Mouse (Mus musculus) spleen, postnatal 14 days (tissue): Measurements from ENCODE around the gene Cdk15.
A peak's percentile ranks its signal among the peaks of the same experiment; 100 is the strongest.

Source experiments
- DNase-seq, 2 experiments: peaks; one replicate each; pipeline ENCODE4 v3.0.0; 2021 to 2022; ENCODE audit warnings: low spot score in 2 of 2

The Cdk15 gene

DNA sequence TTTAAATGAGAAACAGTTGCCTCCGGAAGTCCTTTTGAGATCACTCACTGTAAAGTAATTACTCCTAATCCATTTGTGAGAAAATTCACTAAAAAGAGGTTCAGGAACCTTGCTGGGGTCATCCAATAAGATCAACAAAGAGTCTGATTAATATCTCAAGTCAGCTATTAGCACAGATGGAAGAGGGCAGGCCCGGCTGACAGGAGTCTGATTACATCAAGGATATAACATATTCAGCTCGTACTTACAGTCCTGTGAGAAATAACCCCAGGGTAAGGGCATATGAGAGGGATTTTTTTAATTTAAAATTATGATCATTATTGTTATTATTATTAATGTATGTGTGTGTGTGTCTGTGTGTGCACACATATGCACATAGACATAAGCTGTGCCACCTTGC is 15.5 kb downstream of the Cdk15 start:
- DNase-seq = no peak

DNA sequence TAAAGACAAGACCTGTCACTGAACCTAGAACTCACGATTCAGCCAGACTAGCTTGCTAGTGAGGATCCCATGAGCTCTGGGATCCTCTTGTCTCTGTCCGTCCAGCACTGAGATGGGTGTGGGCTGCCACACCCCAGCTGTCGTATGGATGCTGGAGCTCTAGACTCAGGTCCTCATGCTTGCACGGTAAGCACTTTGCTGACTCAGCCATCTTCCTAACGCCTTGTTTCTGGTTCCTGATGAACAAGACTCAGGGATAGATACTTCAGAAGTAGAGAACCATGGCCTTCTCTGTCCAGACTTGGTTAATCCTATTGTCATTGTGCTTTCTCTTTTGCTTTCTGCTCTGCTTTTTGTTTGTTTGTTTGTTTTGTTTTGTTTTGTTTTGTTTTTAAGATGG is 29.2 kb downstream of the Cdk15 start:
- no peak for DNase-seq

GRCm38 (mm10) chr1:59286316-59286850 is 29.7 kb downstream of the Cdk15 start:
- no peak for DNase-seq

DNA sequence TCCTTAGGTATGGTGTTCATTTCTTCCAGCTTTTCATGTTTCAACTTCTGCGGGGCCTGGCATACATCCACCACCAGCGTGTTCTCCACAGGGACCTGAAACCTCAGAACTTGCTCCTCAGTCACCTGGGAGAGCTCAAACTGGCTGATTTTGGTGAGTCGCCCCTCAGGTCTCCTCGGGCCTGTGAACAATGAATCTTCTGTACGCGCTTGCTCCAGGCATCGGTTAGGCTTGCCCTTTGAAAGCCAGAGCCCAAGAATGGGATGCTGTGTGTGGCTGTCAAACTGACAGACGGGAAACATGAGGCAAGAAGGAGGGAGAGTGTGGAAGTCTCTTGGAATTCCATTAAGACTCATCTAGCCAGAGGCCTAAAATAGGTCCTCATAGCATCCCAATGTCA is 31.0 kb downstream of the Cdk15 start:
- no peak for DNase-seq

- DNase-seq = no peak
Observed at GRCm38 (mm10) chr1:59291652-59292051, 34.9 kb downstream of the Cdk15 start.

DNA sequence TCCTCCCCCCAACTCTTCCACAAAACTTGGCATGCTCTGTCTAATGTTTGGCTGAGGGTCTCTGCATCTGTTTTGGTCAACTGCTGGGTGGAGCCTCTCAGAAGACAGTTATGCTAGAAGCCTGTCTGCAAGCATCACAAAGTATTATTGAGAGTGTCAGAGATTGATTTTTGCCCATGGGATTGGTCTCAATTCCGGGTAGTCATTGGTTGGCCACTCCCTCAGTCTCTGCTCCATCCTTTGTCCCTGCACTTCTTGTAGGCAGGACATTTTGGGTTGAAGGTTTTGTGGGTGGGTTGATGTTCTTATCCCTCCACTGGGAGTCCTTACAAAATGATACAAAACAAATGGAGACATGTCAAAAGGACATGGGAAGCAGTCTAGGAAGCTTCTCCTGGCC is 39.1 kb downstream of the Cdk15 start:
- DNase-seq = no peak

- no peak for DNase-seq
Observed at GRCm38 (mm10) chr1:59297167-59297566, 40.5 kb downstream of the Cdk15 start.

- DNase-seq = no peak
Observed at GRCm38 (mm10) chr1:59298491-59299090, 41.9 kb downstream of the Cdk15 start.

DNA sequence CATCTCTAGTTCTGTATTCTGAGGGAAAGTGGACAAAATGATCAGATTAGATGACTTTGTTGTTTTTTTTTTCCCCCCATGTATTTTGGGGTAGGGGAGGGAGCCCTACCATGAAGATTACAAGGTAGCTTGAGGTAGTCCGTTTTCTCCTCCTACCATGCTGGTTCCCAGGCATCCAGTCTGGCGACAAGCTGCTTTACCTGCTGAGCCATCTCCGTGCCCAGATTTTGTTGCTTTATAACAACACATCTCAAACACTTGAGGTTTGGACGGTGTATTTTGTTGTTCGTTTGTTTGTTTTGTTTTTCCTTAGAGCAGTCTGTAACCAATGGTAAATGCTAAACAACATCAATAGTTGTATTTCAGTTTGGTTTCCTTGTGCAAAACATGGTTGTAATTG is 50.6 kb downstream of the Cdk15 start:
- DNase-seq = no peak

- no peak for DNase-seq
Observed at GRCm38 (mm10) chr1:59311292-59311885, 54.7 kb downstream of the Cdk15 start.

DNA sequence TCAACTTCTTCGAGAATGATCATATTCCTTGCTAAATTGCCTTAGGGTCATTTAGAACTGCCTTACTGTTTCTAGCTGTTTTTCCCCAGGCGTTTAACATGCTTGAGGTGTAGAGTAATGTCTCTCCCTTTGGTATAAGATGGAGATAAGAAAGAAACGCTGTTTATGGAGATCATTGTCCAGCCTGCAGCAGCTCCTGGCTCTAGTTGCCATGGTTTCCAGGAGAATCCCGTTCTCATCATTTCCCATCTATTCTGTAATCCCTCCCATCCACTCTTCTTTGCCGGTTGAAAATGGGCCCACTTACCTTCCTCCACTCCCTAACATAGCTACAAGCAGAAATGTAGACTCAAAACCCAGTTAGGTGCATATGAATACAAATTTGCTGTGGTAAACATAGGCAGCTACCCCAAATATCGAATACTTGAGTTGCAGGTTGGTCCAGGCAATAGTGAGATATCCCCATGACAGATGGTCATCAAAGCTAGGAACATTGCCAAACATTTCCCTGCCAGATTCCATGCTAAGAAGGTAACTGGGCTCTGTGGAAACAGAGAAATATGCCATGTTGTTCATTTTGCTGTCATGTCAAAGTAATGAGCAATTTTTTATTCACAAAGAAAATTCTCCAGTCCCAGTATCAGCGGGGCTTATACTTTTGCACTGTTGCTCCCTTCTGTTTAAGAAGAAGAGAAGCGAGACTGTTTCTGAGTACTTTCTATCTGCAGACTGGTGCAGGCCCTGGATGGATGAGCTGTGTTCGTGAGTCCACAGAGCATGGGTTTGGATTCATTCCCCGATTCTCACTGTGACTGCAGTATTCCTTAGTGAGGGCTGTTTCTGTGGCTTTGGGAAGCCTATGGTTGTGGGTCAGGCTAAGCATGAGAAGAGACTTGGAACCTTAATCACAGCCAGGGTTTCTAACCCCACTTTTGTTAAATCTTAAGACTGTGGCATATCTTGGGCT is 55.8 kb downstream of the Cdk15 start:
- DNase-seq = no peak

DNA sequence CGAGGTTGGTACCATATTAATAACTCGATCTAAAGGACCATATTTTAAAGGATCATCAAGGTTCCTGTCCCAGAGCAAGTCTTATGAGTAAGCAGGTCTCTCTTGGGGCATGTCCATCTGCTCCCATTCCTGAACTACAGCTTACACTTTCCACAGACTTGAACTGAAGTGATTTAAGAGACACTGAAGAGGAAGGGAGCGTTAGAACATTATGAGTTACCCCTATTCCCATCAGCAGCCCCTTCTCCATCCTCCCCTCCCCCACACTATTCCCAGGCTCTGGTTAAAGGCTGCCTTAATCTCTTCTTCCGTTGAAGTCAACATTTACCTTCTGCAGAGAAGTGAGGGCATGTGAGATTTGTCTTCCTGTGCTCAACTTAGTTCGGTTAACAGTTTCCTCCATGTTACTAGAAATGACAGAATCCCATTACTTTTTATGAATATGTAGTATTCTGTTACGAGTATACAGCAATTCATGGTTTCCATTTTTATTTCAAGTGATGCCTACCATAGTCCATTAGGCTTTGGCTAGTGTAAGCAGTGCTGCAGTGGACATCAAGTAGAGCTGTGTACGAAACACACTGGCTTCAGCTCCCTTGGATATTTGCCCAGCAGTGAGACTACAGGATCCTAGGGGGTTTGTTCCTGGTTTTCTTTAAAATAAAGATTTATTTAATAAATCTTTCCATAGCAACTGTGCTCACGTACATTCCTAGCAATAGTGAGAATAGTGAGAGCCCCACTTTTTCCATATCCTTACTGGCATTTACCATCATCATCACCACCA is 56.6 kb downstream of the Cdk15 start:
- no peak for DNase-seq

DNA sequence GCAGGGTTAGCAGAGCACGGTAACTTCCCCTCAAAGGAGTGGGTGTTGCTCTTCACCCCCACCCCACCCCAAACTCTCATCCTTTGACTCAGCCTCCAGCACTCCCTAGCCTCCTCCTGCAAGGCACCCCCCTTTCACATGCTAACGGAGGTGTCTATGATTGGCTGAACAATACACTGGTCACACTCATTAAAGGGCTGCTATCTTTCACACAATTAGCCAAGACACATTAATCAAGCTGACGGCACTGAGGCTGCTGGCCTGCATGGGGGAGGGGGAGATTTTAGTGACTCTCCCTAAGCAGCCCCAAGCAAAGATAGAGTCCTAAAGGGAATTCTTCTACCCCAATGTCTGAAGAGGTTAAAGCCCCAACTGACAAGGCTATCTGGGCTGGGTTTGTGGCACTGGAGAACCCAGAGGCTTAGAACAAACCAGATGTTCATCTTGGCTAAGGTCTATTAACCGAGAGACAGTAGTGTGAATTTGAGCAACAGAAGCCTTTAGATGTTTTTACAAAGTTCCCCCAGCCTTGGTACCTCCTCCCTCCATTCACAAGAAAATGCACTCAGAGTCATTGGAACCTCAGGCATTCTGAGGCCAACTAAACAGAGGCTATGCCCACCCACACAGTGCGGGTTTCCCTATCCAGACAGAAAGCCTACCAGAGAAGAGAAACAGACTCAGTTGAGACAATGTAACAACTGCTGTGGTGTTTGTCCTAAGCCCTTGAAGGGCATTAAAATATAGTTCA is 58.5 kb downstream of the Cdk15 start:
- DNase-seq = no peak

- peak in 1 of 2 experiments; percentile 7 for DNase-seq
Observed at GRCm38 (mm10) chr1:59316031-59316385, 59.3 kb downstream of the Cdk15 start.

DNA sequence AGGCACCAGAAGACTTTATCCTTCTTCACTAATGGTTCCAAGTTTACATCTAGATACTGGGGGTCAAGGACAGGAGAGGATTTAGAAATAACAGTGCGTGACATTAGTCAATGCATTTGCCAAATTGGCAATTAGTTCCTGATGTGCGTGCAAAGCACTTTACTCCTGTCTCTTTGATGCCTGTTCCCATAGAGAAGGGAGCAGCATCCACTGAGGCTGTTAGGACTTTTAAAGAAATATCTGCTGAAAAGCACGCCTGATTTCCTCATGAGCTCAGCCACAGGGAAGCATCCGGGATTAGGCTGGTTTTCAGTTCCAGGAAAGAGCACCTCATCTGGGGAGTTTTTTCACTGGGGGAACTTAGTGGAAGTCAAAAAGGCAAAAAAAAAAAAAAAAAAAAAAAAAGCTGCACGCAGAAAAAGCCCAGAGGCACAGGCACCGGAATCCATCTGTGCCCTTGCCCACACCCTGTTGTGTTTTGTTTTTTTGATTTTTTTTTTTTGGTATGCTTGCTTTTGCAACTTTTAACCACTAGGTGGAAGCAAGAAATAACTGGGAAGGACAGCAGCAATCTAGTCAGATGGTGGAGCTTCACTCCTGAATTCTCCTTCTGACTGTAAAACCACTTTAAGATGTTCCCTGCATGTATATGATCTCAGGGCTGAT is 59.8 kb downstream of the Cdk15 start:
- no peak for DNase-seq

GRCm38 (mm10) chr1:59317397-59317796 is 60.7 kb downstream of the Cdk15 start:
- DNase-seq = no peak

GRCm38 (mm10) chr1:59318878-59319277 is 62.2 kb downstream of the Cdk15 start:
- no peak for DNase-seq

GRCm38 (mm10) chr1:59321076-59321879 is 64.6 kb downstream of the Cdk15 start:
- DNase-seq = no peak
